Mouse (Mus musculus): ENCODE data around the gene Adh5. TPM values are rescaled to one million over a fixed set of nuclear protein-coding genes. Genes with fewer than 3 reads are reported as not detected.

Adh5 gene
- total RNA-seq, 2 experiments from 2014 or later, result 69.3 to 73.4 TPM

Other genes with a start within 250 kb of the Adh5 start
- not detected for gene 4930579F01Rik, start 249.3 kb upstream of the Adh5 start, total RNA-seq (2021)
- under 1 TPM; 0.20 to 0.28 TPM for gene Adh7, start 225.3 kb upstream of the Adh5 start, total RNA-seq (2021)
- 10 to 100 TPM; 24.6 to 58.4 TPM for gene Adh1, start 182.1 kb upstream of the Adh5 start, total RNA-seq (2021)
- not detected for gene Adh6a, start 129.8 kb upstream of the Adh5 start, total RNA-seq (2021)
- gene Adh6b, start 101.3 kb upstream of the Adh5 start, total RNA-seq (2021), result under 1 TPM in 1 of 2 experiments, not detected in 1; 0.35 TPM
- not detected for gene Adh4, start 27.6 kb upstream of the Adh5 start, total RNA-seq (2021)
- 10 to 100 TPM; 44.9 to 47.0 TPM for gene Metap1, start 46.4 kb downstream of the Adh5 start, total RNA-seq (2021)
- gene Eif4e, start 83.1 kb downstream of the Adh5 start, total RNA-seq (2021), result 100 to 1,000 TPM; 125 to 129 TPM

Data from gastrocnemius, postnatal 10 days (tissue).